Mouse (Mus musculus): ENCODE measurements around the gene Ylpm1. TPM values are rescaled to one million over a fixed set of nuclear protein-coding genes. Genes with fewer than 3 reads are reported as not detected.
A peak's percentile ranks its signal among the peaks of the same experiment; 100 is the strongest.

Gene Ylpm1
- polyA plus RNA-seq, 1 experiment from 2014 or later: 6.2 TPM

- peak within 1 kb of the TSS; percentile 73 for H3K4me2 ChIP-seq (ENCODE audit: low read depth, low read length)
- under 1% methylated on average over 42 of the region's 42 CpGs for WGBS (ENCODE audit: insufficient replicate concordance)
- H3K9me3 ChIP-seq (ENCODE audit: low read length): no peaks in the 10 kb centered on the region
- H3K9ac ChIP-seq (replicated peaks): peak within 1 kb of the TSS; percentile 91
- H3K4me1 ChIP-seq (ENCODE audit: insufficient read depth): peaks cover 12% of the 10 kb centered on the region
- DNase-seq: peak; percentile 93
- H3K36me3 ChIP-seq (replicated peaks; ENCODE audit: insufficient read depth, low read length): peaks cover 29% of the 10 kb centered on the region
- TF ChIP-seq CTCF (IDR thresholded peaks at IDR 0.05; ENCODE audit: low read depth): no peak
- TF ChIP-seq EP300 (IDR thresholded peaks at IDR 0.05; ENCODE audit: low read depth): 0 out of 2 replicates have a peak, but pooled peaks have one; percentile 39
- H3K27ac ChIP-seq (ENCODE audit: low read depth): peak within 1 kb of the TSS; percentile 88
- no peaks in the 10 kb centered on the region for H3K27me3 ChIP-seq (ENCODE audit: insufficient read depth, low read length)
- peak; percentile 84 for ATAC-seq
- H3K4me3 ChIP-seq (ENCODE audit: low read depth, low read length): peak within 1 kb of the TSS; percentile 79
Observed at GRCm38 (mm10) chr12:84970428-84971096, 25.6 kb upstream of the Ylpm1 start, which contains the start of the genes Fcf1 and Arel1. TSS of gene Fcf1 (plus strand) at chr12:84970897. TSS of gene Arel1 (minus strand) at chr12:84970900.

DNA sequence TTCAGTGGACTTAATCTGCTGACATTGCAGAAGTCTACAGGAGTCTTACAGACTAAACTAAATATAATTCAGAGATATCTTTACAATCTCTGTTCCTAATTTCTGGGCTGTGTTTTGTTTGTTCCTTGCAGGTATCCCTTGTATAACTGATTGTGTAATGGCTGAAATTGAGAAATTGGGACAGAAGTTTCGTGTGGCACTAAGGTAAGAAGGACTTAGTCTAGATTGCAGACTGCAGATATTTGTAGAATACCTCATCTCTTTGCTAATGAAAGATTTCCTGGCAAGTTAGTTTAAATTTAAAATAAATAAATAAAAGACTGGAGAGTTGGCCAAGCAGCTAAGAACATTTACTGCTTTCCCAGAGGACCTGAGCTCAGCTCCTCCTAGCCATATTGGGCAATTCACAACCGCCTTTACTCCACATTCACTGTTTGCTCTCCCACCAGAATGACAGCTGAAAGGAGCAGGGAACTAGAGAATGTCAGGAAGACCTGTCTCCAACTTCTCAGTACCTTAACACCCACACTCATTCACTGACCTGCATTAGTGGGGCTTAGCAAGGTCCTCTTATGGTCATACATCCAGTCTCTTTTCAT lies 16.8 kb upstream of the Ylpm1 start:
- Histone ChIP-seq H3K4me3 (ENCODE audit: low read depth, low read length) (no peak overlapping the region), H3K4me1 (ENCODE audit: insufficient read depth) (no peaks in the 10 kb centered on the region), H3K36me3 (replicated peaks; ENCODE audit: insufficient read depth, low read length) (peaks cover 78% of the 10 kb centered on the region), H3K9me3 (ENCODE audit: low read length) (no peaks in the 10 kb centered on the region), H3K4me2 (ENCODE audit: low read depth, low read length) (no peak overlapping the region), H3K27ac (ENCODE audit: low read depth) (peak overlapping the region; percentile 63), H3K9ac (replicated peaks) (no peak overlapping the region), H3K27me3 (ENCODE audit: insufficient read depth, low read length) (no peaks in the 10 kb centered on the region)
- TF ChIP-seq CTCF (IDR thresholded peaks at IDR 0.05; ENCODE audit: low read depth) (no peak), EP300 (IDR thresholded peaks at IDR 0.05; ENCODE audit: low read depth) (peak; percentile 47; the same call in 1 of the 2 replicates)
- 62% methylated on average over 2 of the region's 2 CpGs for WGBS (ENCODE audit: insufficient replicate concordance)
- ATAC-seq (peak; percentile 59; the same call in 1 of the 2 replicates), DNase-seq (no peak)

GRCm38 (mm10) chr12:84989456-84989855 lies 6.7 kb upstream of the Ylpm1 start:
- ATAC-seq (no peak), DNase-seq (no peak)
- H3K36me3 ChIP-seq (replicated peaks; ENCODE audit: insufficient read depth, low read length): no peaks in the 10 kb centered on the region
- no peaks in the 10 kb centered on the region for H3K4me1 ChIP-seq (ENCODE audit: insufficient read depth)
- H3K9me3 ChIP-seq (ENCODE audit: low read length): no peaks in the 10 kb centered on the region
- no peak overlapping the region for H3K4me3 ChIP-seq (ENCODE audit: low read depth, low read length)
- H3K9ac ChIP-seq (replicated peaks): no peak overlapping the region
- TF ChIP-seq CTCF (IDR thresholded peaks at IDR 0.05; ENCODE audit: low read depth) (no peak), EP300 (IDR thresholded peaks at IDR 0.05; ENCODE audit: low read depth) (no peak)
- 66% methylated on average over 4 of the region's 4 CpGs for WGBS (ENCODE audit: insufficient replicate concordance)
- no peak overlapping the region for H3K4me2 ChIP-seq (ENCODE audit: low read depth, low read length)
- no peaks in the 10 kb centered on the region for H3K27me3 ChIP-seq (ENCODE audit: insufficient read depth, low read length)
- H3K27ac ChIP-seq (ENCODE audit: low read depth): no peak overlapping the region

DNA sequence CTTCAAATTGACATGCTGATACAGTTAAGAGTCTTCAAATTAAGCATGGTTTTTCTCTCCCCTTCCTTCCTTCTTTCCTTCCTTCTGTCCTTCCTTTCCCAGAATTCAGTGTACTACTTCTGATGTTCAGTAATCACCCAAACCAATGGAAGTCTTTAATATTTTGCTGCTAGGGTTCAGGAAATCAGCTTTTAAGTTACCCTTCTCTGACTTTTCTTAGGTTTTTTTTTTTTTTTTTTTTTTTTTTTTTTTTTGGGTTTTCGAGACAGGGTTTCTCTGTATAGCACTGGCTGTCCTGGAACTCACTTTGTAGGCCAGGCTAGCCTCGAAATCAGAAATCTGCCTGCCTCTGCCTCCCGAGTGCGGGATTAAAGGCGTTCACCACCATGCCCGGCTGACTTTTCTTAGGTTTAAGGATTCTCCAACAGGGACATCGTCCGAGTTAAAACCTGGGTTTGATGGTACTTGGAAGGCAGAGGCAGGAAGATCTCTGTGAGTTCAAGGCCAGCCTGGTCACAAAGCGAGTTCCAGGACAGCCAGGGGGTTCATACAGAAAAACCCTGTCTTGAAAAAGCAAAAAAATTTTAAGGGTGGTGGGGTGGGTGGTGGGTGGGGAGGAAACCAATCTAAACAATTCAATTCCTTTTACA lies 884 bp upstream of the Ylpm1 start:
- Histone ChIP-seq H3K4me2 (ENCODE audit: low read depth, low read length) (peak overlapping the region; percentile 94), H3K4me3 (ENCODE audit: low read depth, low read length) (peak overlapping the region; percentile 94; the same call in 1 of the 2 replicates), H3K4me1 (ENCODE audit: insufficient read depth) (peaks cover 23% of the 10 kb centered on the region), H3K9ac (replicated peaks) (no peak overlapping the region), H3K36me3 (replicated peaks; ENCODE audit: insufficient read depth, low read length) (no peaks in the 10 kb centered on the region), H3K27me3 (ENCODE audit: insufficient read depth, low read length) (no peaks in the 10 kb centered on the region), H3K9me3 (ENCODE audit: low read length) (no peaks in the 10 kb centered on the region), H3K27ac (ENCODE audit: low read depth) (no peak overlapping the region)
- 92% methylated on average over 8 of the region's 9 CpGs for WGBS (ENCODE audit: insufficient replicate concordance)
- TF ChIP-seq CTCF (IDR thresholded peaks at IDR 0.05; ENCODE audit: low read depth) (no peak), EP300 (IDR thresholded peaks at IDR 0.05; ENCODE audit: low read depth) (no peak)
- ATAC-seq: no peak
- no peak for DNase-seq

- Histone ChIP-seq H3K27ac (ENCODE audit: low read depth) (peak overlapping the region; percentile 89), H3K27me3 (ENCODE audit: insufficient read depth, low read length) (no peaks in the 10 kb centered on the region), H3K4me1 (ENCODE audit: insufficient read depth) (peaks cover 23% of the 10 kb centered on the region), H3K9me3 (ENCODE audit: low read length) (no peaks in the 10 kb centered on the region), H3K4me2 (ENCODE audit: low read depth, low read length) (peak overlapping the region; percentile 94), H3K4me3 (ENCODE audit: low read depth, low read length) (peak overlapping the region; percentile 94), H3K36me3 (replicated peaks; ENCODE audit: insufficient read depth, low read length) (no peaks in the 10 kb centered on the region), H3K9ac (replicated peaks) (peak overlapping the region; percentile 93)
- under 1% methylated on average over 30 of the region's 44 CpGs for WGBS (ENCODE audit: insufficient replicate concordance)
- peak; percentile 66 for DNase-seq
- peak; percentile 68 for ATAC-seq
- TF ChIP-seq CTCF (IDR thresholded peaks at IDR 0.05; ENCODE audit: low read depth): no peak
- TF ChIP-seq EP300 (IDR thresholded peaks at IDR 0.05; ENCODE audit: low read depth): no peak
Observed at GRCm38 (mm10) chr12:84996501-84997398, 629 bp downstream of the Ylpm1 start.
